22 mouse cellular contexts compared by ENCODE assay signal in genomic region chr6:42151115-42151514, GRCm38 (mm10). TPM values are rescaled to one million over a fixed set of nuclear protein-coding genes. Genes with fewer than 3 reads are reported as not detected.
DNase-seq lines count a peak whose midpoint lies in the region; TF ChIP-seq lines count a peak whose summit lies in the region.
"Not testable (repeated sequence)": the region's sequence is repeated elsewhere in the genome, so short reads cannot be mapped to it uniquely, and the experiment has no call there.
"Had no signal": no experiment of that assay in that cellular context is flagged by ENCODE, and none has a peak within 500 bp of the region (broad histone marks: within the 10 kb centered on the region; RNA-seq: fewer than 3 reads in every experiment).

No protein-coding gene starts in this region.

- not testable (repeated sequence) for TF ChIP-seq POLR2A in ES-Bruce4 (IDR thresholded peaks at IDR 0.05; ENCODE audit: insufficient read depth, low read length)

- TF ChIP-seq CTCF in E14TG2a.4 (conservative IDR thresholded peaks at IDR 0.05; ENCODE audit: low read length); ES-Bruce4 (IDR thresholded peaks at IDR 0.05; ENCODE audit: low read depth, low read length): not testable (repeated sequence)

- TF ChIP-seq EP300 in ES-Bruce4 (IDR thresholded peaks at IDR 0.05; ENCODE audit: insufficient read depth, low read depth, low read length): not testable (repeated sequence)

- H3K9ac ChIP-seq in ES-Bruce4 (ENCODE audit: low read depth, poor library complexity, severe bottlenecking): not testable (repeated sequence)
- H3K9ac ChIP-seq in ES-E14 (ENCODE audit: insufficient read depth, low read depth, low read length, poor library complexity, severe bottlenecking): peak overlapping the region; percentile 32; the same call in 1 of the 2 replicates

- H3K36me3 ChIP-seq in E14TG2a.4 (ENCODE audit: insufficient read depth, low read length); ES-Bruce4 (ENCODE audit: control insufficient read depth, insufficient read depth, low read length, poor library complexity, severe bottlenecking); ES-E14 (ENCODE audit: control insufficient read depth, insufficient read depth, low read length, poor library complexity, severe bottlenecking): not testable (repeated sequence)

- H3K27ac ChIP-seq in ES-Bruce4 (ENCODE audit: insufficient read depth, low read length); ES-E14 (ENCODE audit: insufficient read depth, low read depth, low read length, poor library complexity, severe bottlenecking): not testable (repeated sequence)

- in situ Hi-C loops in ES-E14 (cut with MboI; ENCODE audit: low sequenced_read_pairs in 2 of 2, unreplicated experiment in 2 of 2): not testable (repeated sequence)

- H3K4me1 ChIP-seq in E14TG2a.4 (replicated peaks; ENCODE audit: low read depth, low read length); ES-Bruce4 (ENCODE audit: control insufficient read depth, insufficient read depth, low read length); ES-E14 (ENCODE audit: control insufficient read depth in 2 of 2, insufficient read depth in 2 of 2, low read length in 2 of 2, poor library complexity in 1 of 2): not testable (repeated sequence)

- H3K27me3 ChIP-seq in E14TG2a.4 (ENCODE audit: insufficient read depth, low read length); ES-Bruce4 (ENCODE audit: control insufficient read depth, insufficient read depth, low read length, poor library complexity, severe bottlenecking): not testable (repeated sequence)

- H3K4me3 ChIP-seq in E14TG2a.4 (replicated peaks; ENCODE audit: low read length) (peak overlapping the region; percentile 68), ES-Bruce4 (ENCODE audit: low read depth, low read length) (peak overlapping the region; percentile 43; the same call in 1 of the 2 replicates), ES-E14 (ENCODE audit: insufficient read depth in 1 of 2, low read depth in 1 of 2, low read length in 2 of 2, poor library complexity in 1 of 2, severe bottlenecking in 1 of 2) (peak overlapping the region; percentile 33 to 50)

- H3K9me3 ChIP-seq in E14TG2a.4 (ENCODE audit: low read length); ES-Bruce4 (replicated peaks; ENCODE audit: control insufficient read depth, insufficient read depth, low read length, poor library complexity, severe bottlenecking); ES-E14 (ENCODE audit: control insufficient read depth, insufficient read depth, low read depth, low read length): not testable (repeated sequence)

- DNase-seq in ES-CJ7 (ENCODE audit: low read depth, low spot score) (peak; percentile 54), R1 (ENCODE audit: low read depth, low spot score) (peak; percentile 47), ZHBTc4 (ENCODE audit: low read depth, low spot score) (peak; percentile 67)
- not testable (repeated sequence) for DNase-seq in ES-E14 (ENCODE audit: low read depth, low spot score)

RNA-seq across cellular contexts. Expression of gene Tas2r139, which starts 10.4 kb away (rescaled TPM):
- not detected in 2 replicates for polyA plus RNA-seq in ES-Bruce4 (2011; ENCODE audit: insufficient read depth, insufficient read length, low read depth, missing spikeins)
- total RNA-seq in ES-E14 (2012; rRNA removed): not detected in 2 replicates
- total RNA-seq: adrenal gland, adult 18-20 months; adrenal gland, adult 2 months; adrenal gland, adult 8-10 months; adrenal gland, postnatal 10 days; adrenal gland, postnatal 14 days; adrenal gland, postnatal 25 days; adrenal gland, postnatal 36 days; adrenal gland, postnatal 4 days; CH12.LX; G1E; MEL had no signal
- polyA plus RNA-seq: adrenal gland, adult 2 months; brain, embryonic 14.5 days; C2C12; CD4-positive, CD25-positive, alpha-beta regulatory T cell, adult 4 months; cerebellum, adult 2 months; G1E; Patski had no signal
